Mouse (Mus musculus): ENCODE results near the gene Pltp. TPM values are rescaled to one million over a fixed set of nuclear protein-coding genes. Genes with fewer than 3 reads are reported as not detected.

The Pltp gene
- polyA plus RNA-seq, 1 experiment from 2014 or later = 91.1 TPM

DNA sequence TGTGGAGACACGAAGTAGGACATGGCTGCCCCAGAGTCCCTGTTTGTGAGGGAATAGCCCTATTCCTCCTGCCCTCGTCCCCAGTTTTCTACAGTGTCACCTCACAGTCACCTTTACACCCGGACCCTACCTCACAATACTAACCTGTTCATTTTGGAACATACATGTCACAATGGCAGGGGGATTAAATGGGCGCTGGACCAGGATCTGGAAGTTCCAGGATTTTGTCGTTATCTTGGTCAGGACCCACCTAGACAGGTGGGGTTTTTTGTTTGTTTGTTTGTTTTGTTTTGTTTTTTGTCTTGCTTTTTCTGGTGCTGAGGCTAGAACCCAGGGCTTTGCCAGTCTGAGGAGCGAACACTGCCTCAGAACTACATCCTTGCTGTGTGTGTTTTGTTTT lies 29.1 kb downstream of the Pltp start, which contains the start of gene Spata25:
Gene Spata25, minus strand, starts transcription at position 101 of the 400 bp plus-strand sequence.
- ATAC-seq (ENCODE audit: low FRiP score, low TSS enrichment) (no peak), DNase-seq (no peak)
- Histone ChIP-seq H3K4me1 (ENCODE audit: control insufficient read depth, insufficient read depth, low read length) (peaks cover 6% of the 10 kb centered on the region; the same call in 1 of the 2 replicates), H3K4me2 (ENCODE audit: low read length) (no peak within 1 kb of the TSS), H3K9me3 (ENCODE audit: control insufficient read depth, low read length) (no peaks in the 10 kb centered on the region), H3K27me3 (ENCODE audit: control insufficient read depth, insufficient read depth, low read length) (no peaks in the 10 kb centered on the region), H3K9ac (replicated peaks; ENCODE audit: low read length) (no peak within 1 kb of the TSS), H3K27ac (replicated peaks; ENCODE audit: low read depth, low read length) (no peak within 1 kb of the TSS), H3K4me3 (replicated peaks; ENCODE audit: low read depth, low read length) (no peak within 1 kb of the TSS), H3K36me3 (ENCODE audit: control insufficient read depth, insufficient read depth, low read length) (peaks cover 47% of the 10 kb centered on the region)
- 88% methylated on average over 6 of the region's 6 CpGs for WGBS

DNA sequence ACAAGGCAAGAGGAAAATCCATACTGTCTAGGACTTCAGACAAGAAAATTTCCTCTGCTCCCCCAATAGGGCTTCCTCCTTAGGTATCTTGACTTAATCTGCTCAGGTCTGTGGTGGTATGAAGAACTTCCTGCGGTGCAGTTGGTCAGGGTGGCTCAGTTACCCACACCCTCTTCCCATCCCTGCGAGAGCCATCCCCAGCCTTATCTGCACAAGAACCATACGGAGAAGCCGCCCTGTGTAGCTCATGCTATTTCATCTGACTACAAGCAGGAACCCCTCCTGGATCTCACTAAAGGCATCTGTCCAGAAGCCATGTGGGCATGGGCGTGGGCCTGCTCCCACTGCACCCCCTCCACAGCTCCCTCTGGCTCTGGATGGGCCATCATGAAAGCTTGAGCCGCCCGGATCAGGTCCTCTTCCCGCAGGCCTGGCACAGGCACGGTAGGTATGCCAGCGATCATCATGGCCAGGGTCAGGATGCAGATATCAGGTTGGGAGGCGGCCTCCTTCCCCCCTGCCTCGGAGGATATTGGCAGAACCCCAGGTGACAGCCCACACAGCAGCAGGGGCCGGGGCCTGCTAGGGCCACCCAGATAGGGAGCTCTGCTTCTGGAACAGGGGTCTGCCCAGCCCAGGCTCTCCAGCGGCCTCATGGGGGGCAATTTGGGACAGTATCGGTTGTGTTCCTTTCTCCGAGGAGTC lies 30.2 kb downstream of the Pltp start:
- ATAC-seq (ENCODE audit: low FRiP score, low TSS enrichment) (no peak), DNase-seq (no peak)
- H3K36me3 ChIP-seq (ENCODE audit: control insufficient read depth, insufficient read depth, low read length) = peaks cover 47% of the 10 kb centered on the region
- no peak overlapping the region for H3K9ac ChIP-seq (replicated peaks; ENCODE audit: low read length)
- H3K9me3 ChIP-seq (ENCODE audit: control insufficient read depth, low read length) = no peaks in the 10 kb centered on the region
- 96% methylated on average over 16 of the region's 16 CpGs for WGBS
- H3K27ac ChIP-seq (replicated peaks; ENCODE audit: low read depth, low read length) = no peak overlapping the region
- peaks cover 2% of the 10 kb centered on the region; the same call in 1 of the 2 replicates for H3K4me1 ChIP-seq (ENCODE audit: control insufficient read depth, insufficient read depth, low read length)
- no peak overlapping the region for H3K4me2 ChIP-seq (ENCODE audit: low read length)
- no peaks in the 10 kb centered on the region for H3K27me3 ChIP-seq (ENCODE audit: control insufficient read depth, insufficient read depth, low read length)
- H3K4me3 ChIP-seq (replicated peaks; ENCODE audit: low read depth, low read length) = no peak overlapping the region

DNA sequence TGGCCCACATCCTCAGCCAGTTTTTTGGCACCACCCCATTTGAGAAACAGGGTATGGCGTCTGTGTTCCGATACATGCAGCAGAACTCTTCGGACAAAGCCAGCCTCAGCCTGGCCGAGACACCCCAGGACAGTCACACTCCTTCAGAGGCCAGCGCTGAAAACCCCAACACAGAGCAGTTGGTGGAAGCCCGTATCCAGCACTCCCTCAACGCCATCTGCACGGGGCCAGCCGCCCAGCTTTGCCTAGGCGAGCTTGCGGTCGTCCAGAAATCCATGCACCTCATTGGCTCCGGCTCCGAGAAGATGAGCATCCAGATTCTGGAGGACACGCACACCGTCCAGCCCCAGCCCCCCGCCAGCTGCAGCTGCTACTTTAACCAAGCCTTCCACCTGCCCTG lies 32.0 kb downstream of the Pltp start:
- 99% methylated on average over 17 of the region's 17 CpGs for WGBS
- Histone ChIP-seq H3K4me2 (ENCODE audit: low read length) (no peak overlapping the region), H3K4me3 (replicated peaks; ENCODE audit: low read depth, low read length) (no peak overlapping the region), H3K9me3 (ENCODE audit: control insufficient read depth, low read length) (no peaks in the 10 kb centered on the region), H3K4me1 (ENCODE audit: control insufficient read depth, insufficient read depth, low read length) (peaks cover 5% of the 10 kb centered on the region; the same call in 1 of the 2 replicates), H3K9ac (replicated peaks; ENCODE audit: low read length) (no peak overlapping the region), H3K27me3 (ENCODE audit: control insufficient read depth, insufficient read depth, low read length) (no peaks in the 10 kb centered on the region), H3K27ac (replicated peaks; ENCODE audit: low read depth, low read length) (no peak overlapping the region), H3K36me3 (ENCODE audit: control insufficient read depth, insufficient read depth, low read length) (peaks cover 58% of the 10 kb centered on the region)
- ATAC-seq (ENCODE audit: low FRiP score, low TSS enrichment) (no peak), DNase-seq (no peak)

DNA sequence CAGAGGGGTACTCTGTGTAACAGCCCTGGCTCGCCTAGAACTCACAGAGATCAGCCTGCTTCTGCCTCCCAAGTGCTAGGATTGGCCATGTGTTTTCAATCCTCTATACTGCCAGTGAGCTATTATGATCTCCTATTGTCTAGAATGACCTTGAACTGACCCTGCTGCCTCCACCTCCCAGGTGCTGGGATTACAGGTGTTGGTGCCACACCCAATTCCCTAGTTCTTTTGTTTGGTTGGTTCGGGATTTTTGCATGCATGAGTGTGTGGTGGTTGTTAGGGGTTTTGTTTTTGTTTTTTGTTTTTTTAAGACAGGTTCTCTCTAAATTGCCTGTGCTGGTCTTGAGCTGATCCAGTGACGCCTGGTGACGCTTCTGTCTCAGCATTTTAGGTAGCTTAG lies 33.5 kb downstream of the Pltp start:
- DNase-seq (no peak), ATAC-seq (ENCODE audit: low FRiP score, low TSS enrichment) (no peak)
- 91% methylated on average over 4 of the region's 4 CpGs for WGBS
- H3K4me1 ChIP-seq (ENCODE audit: control insufficient read depth, insufficient read depth, low read length) = peaks cover 5% of the 10 kb centered on the region; the same call in 1 of the 2 replicates
- H3K27ac ChIP-seq (replicated peaks; ENCODE audit: low read depth, low read length) = no peak overlapping the region
- no peak overlapping the region for H3K9ac ChIP-seq (replicated peaks; ENCODE audit: low read length)
- peak overlapping the region; percentile 67 for H3K4me2 ChIP-seq (ENCODE audit: low read length)
- H3K27me3 ChIP-seq (ENCODE audit: control insufficient read depth, insufficient read depth, low read length) = no peaks in the 10 kb centered on the region
- no peak overlapping the region for H3K4me3 ChIP-seq (replicated peaks; ENCODE audit: low read depth, low read length)
- H3K36me3 ChIP-seq (ENCODE audit: control insufficient read depth, insufficient read depth, low read length) = peaks cover 62% of the 10 kb centered on the region
- no peaks in the 10 kb centered on the region for H3K9me3 ChIP-seq (ENCODE audit: control insufficient read depth, low read length)

DNA sequence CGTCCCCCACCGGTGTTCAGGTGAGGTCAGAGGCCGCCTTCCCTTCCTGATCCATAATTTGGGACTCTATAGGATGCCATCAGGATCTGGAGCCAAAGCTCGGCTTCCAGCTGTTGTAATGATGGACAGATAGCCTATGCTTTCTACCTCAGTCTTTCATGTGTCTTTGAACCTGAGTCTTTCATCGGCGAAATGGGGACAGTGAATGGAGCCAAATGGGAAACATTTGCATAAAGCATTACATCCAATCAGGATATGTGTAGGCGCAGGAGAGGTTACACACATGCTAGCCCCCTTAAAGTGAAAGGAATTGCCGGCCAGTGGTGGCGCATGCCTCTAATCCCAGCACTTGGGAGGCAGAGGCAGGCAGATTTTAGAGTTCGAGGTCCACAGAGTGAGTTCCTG lies 34.3 kb downstream of the Pltp start:
- H3K27me3 ChIP-seq (ENCODE audit: control insufficient read depth, insufficient read depth, low read length) = no peaks in the 10 kb centered on the region
- H3K9me3 ChIP-seq (ENCODE audit: control insufficient read depth, low read length) = no peaks in the 10 kb centered on the region
- H3K4me1 ChIP-seq (ENCODE audit: control insufficient read depth, insufficient read depth, low read length) = peaks cover 5% of the 10 kb centered on the region; the same call in 1 of the 2 replicates
- DNase-seq (peak; percentile 70), ATAC-seq (ENCODE audit: low FRiP score, low TSS enrichment) (peak; percentile 65)
- WGBS = under 1% methylated on average over 10 of the region's 10 CpGs
- peak overlapping the region; percentile 66 for H3K4me3 ChIP-seq (replicated peaks; ENCODE audit: low read depth, low read length)
- H3K9ac ChIP-seq (replicated peaks; ENCODE audit: low read length) = peak overlapping the region; percentile 69
- H3K27ac ChIP-seq (replicated peaks; ENCODE audit: low read depth, low read length) = peak overlapping the region; percentile 92
- peaks cover 54% of the 10 kb centered on the region for H3K36me3 ChIP-seq (ENCODE audit: control insufficient read depth, insufficient read depth, low read length)
- H3K4me2 ChIP-seq (ENCODE audit: low read length) = peak overlapping the region; percentile 67

DNA sequence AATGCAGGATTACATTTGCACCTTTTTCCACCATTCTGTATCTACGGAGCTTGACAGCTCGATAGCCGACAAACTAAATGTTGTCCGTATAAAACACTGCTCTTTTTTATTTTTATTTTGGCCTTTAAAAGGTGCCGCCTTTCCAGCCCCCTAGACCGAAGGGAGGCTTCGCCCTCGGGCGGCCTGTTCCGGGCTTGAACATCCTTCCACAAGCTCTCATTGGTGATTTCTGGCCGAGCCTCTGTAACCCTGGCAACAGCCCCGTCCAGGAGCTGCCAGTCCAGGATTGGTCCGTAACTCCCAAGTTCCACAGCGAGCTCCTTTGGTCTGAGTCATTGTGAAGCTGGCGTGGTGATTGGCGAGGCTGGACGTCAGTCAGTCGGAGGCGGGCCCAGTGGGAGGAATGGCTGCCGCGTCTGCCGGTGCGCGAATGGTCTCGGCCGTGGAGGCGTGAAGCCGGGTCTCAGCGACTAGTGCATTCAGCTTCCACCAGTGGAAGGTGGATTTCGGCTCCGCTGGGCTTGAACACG lies 34.8 kb downstream of the Pltp start, which contains the start of gene Zswim1:
Gene Zswim1, plus strand, starts transcription at position 51 of the 530 bp plus-strand sequence.
- peak within 1 kb of the TSS; percentile 92 for H3K27ac ChIP-seq (replicated peaks; ENCODE audit: low read depth, low read length)
- H3K9ac ChIP-seq (replicated peaks; ENCODE audit: low read length) = peak within 1 kb of the TSS; percentile 69
- H3K4me1 ChIP-seq (ENCODE audit: control insufficient read depth, insufficient read depth, low read length) = peaks cover 5% of the 10 kb centered on the region; the same call in 1 of the 2 replicates
- peaks cover 49% of the 10 kb centered on the region for H3K36me3 ChIP-seq (ENCODE audit: control insufficient read depth, insufficient read depth, low read length)
- ATAC-seq (ENCODE audit: low FRiP score, low TSS enrichment) = peak; percentile 99
- under 1% methylated on average over 32 of the region's 32 CpGs for WGBS
- peak within 1 kb of the TSS; percentile 66 for H3K4me3 ChIP-seq (replicated peaks; ENCODE audit: low read depth, low read length)
- no peaks in the 10 kb centered on the region for H3K9me3 ChIP-seq (ENCODE audit: control insufficient read depth, low read length)
- peak; percentile 98 for DNase-seq
- peak within 1 kb of the TSS; percentile 67 for H3K4me2 ChIP-seq (ENCODE audit: low read length)
- H3K27me3 ChIP-seq (ENCODE audit: control insufficient read depth, insufficient read depth, low read length) = no peaks in the 10 kb centered on the region

DNA sequence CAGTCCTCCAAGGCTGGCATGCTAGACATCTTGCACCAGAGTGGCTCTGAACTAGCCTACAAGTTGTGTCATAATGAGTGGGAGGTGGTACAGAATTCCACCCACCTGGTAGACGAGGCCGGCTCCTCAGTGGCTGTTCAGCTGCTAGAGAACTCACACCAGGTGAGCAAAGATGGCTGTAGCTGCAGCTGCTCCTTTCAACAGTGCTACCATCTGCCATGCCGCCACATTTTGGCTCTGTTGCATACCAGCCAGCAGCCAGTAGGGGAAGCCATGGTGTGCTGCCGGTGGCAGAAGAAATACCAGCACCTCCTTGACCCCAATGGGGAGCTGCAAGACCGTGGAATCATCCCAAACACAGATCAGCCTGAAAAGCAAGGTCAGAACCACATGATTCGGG lies 36.5 kb downstream of the Pltp start:
- Histone ChIP-seq H3K27me3 (ENCODE audit: control insufficient read depth, insufficient read depth, low read length) (no peaks in the 10 kb centered on the region), H3K9me3 (ENCODE audit: control insufficient read depth, low read length) (no peaks in the 10 kb centered on the region), H3K4me3 (replicated peaks; ENCODE audit: low read depth, low read length) (no peak overlapping the region), H3K4me1 (ENCODE audit: control insufficient read depth, insufficient read depth, low read length) (peaks cover 5% of the 10 kb centered on the region; the same call in 1 of the 2 replicates), H3K27ac (replicated peaks; ENCODE audit: low read depth, low read length) (no peak overlapping the region), H3K4me2 (ENCODE audit: low read length) (no peak overlapping the region), H3K36me3 (ENCODE audit: control insufficient read depth, insufficient read depth, low read length) (peaks cover 33% of the 10 kb centered on the region), H3K9ac (replicated peaks; ENCODE audit: low read length) (no peak overlapping the region)
- WGBS = 92% methylated on average over 6 of the region's 6 CpGs
- no peak for ATAC-seq (ENCODE audit: low FRiP score, low TSS enrichment)
- no peak for DNase-seq

DNA sequence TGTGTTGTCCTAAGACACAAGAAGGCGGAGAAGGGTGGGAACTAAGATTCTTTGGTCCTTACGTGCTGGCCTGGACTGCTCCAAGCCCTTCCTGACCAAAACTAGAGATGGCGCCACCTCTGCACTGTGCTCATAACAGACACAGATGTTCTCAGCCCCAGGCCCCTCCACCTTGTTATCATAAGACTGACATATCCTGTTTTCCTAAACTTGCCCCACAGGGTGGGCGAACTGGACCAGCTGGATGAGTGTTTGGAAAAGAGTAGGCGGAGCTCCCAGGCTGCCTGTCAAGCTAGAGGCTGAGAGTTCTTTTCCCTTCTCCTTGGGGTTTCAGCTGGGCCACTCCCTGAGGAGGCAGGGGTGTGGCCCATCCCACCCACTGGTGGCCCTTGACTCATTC lies 39.8 kb downstream of the Pltp start:
- 80% methylated on average over 5 of the region's 5 CpGs for WGBS
- Histone ChIP-seq H3K4me2 (ENCODE audit: low read length) (no peak overlapping the region), H3K36me3 (ENCODE audit: control insufficient read depth, insufficient read depth, low read length) (peaks cover 31% of the 10 kb centered on the region), H3K27ac (replicated peaks; ENCODE audit: low read depth, low read length) (no peak overlapping the region), H3K4me1 (ENCODE audit: control insufficient read depth, insufficient read depth, low read length) (peaks cover 5% of the 10 kb centered on the region; the same call in 1 of the 2 replicates), H3K27me3 (ENCODE audit: control insufficient read depth, insufficient read depth, low read length) (no peaks in the 10 kb centered on the region), H3K9me3 (ENCODE audit: control insufficient read depth, low read length) (no peaks in the 10 kb centered on the region), H3K4me3 (replicated peaks; ENCODE audit: low read depth, low read length) (no peak overlapping the region), H3K9ac (replicated peaks; ENCODE audit: low read length) (no peak overlapping the region)
- DNase-seq (no peak), ATAC-seq (ENCODE audit: low FRiP score, low TSS enrichment) (no peak)

DNA sequence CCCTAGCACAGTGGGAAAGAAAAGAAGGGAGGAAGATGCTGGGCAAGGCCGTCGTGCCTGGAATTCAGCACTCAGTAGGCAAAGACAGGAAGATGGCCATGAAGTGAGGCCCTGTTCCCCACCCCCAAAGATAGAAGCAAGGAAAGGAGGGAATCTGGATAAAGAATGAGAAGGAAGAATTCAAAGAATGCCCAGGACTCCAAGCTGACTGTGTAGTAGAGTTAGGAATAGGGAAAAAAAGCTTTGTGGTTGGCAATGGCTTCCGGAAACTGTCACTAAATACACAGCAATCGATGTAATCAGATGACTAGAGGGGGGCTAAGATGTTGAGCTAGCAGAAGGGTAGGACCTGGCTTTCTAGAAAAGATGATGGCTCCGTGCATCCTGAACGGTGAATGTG lies 40.3 kb downstream of the Pltp start:
- Histone ChIP-seq H3K27me3 (ENCODE audit: control insufficient read depth, insufficient read depth, low read length) (no peaks in the 10 kb centered on the region), H3K9me3 (ENCODE audit: control insufficient read depth, low read length) (no peaks in the 10 kb centered on the region), H3K4me1 (ENCODE audit: control insufficient read depth, insufficient read depth, low read length) (peaks cover 2% of the 10 kb centered on the region; the same call in 1 of the 2 replicates), H3K4me2 (ENCODE audit: low read length) (no peak overlapping the region), H3K4me3 (replicated peaks; ENCODE audit: low read depth, low read length) (no peak overlapping the region), H3K9ac (replicated peaks; ENCODE audit: low read length) (no peak overlapping the region), H3K27ac (replicated peaks; ENCODE audit: low read depth, low read length) (no peak overlapping the region), H3K36me3 (ENCODE audit: control insufficient read depth, insufficient read depth, low read length) (peaks cover 33% of the 10 kb centered on the region)
- no peak for ATAC-seq (ENCODE audit: low FRiP score, low TSS enrichment)
- WGBS = 89% methylated on average over 6 of the region's 6 CpGs
- no peak for DNase-seq

Data from midbrain, embryonic 14.5 days (tissue).